ENCODE assay signal across 8 mouse cellular contexts in the genomic region with DNA sequence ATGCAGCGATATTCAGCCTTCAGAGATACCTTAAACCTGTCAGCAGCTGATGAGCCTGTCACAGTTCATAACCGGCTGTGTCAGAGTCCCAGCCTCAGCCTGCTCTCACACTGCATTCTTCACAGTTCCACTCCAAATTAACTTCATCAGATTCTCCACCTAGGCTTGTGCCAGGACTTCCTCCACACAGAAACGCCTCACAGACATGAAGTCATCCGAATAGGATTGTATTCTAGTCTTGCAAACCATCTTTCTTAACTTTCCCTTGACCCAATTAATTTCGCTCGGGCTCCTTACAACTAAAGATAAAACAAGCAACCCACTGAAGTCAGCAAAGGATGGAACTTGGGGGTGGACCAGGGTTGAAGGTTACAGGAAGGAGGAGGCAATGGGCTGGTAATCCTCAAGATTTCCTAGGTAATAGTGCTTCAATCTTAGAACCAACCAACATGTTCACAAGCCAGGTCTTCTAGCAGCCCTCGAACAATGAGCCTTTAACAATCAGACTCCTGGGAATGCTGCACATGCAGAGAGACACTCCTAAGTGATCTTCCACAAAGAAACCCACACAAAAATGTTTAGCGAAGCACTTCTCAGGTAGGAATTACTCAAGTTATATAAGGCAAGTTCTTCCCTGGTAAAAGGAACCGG. TPM values are rescaled to one million over a fixed set of nuclear protein-coding genes. Genes with fewer than 3 reads are reported as not detected.
DNase-seq lines count a peak whose midpoint lies in the region; ATAC-seq and TF ChIP-seq lines count a peak whose summit lies in the region.

No protein-coding gene starts in this region.

- peak overlapping the region; percentile 26; the same call in 1 of the 2 replicates for H3K9ac ChIP-seq in ES-Bruce4 (ENCODE audit: low read depth, poor library complexity, severe bottlenecking)
- peak overlapping the region; percentile 79 for H3K9ac ChIP-seq in hindbrain, embryonic 13.5 days
- peak overlapping the region; percentile 63; the same call in 1 of the 2 replicates for H3K9ac ChIP-seq in midbrain, embryonic 11.5 days (ENCODE audit: low read length)

- ATAC-seq in frontal cortex, adult (ENCODE audit: low TSS enrichment), result peak; percentile 53
- 0 out of 2 replicates have a peak, but pooled peaks have one; percentile 16 for ATAC-seq in hindbrain, embryonic 13.5 days (ENCODE audit: low FRiP score)
- 0 out of 2 replicates have a peak, but pooled peaks have one; percentile 10 for ATAC-seq in midbrain, embryonic 11.5 days (ENCODE audit: low FRiP score)
- no peak for ATAC-seq in activated CD4-positive, CD25-positive, alpha-beta regulatory T cell, adult 4 months

- H3K4me2 ChIP-seq in hindbrain, embryonic 13.5 days, result peak overlapping the region; percentile 78
- peak overlapping the region; percentile 64 for H3K4me2 ChIP-seq in midbrain, embryonic 11.5 days

- no peak for TF ChIP-seq EP300 in ES-Bruce4 (IDR thresholded peaks at IDR 0.05; ENCODE audit: insufficient read depth, low read depth, low read length)

- peaks cover 5% of the 10 kb centered on the region; the same call in 1 of the 2 replicates for H3K27me3 ChIP-seq in ES-Bruce4 (ENCODE audit: control insufficient read depth, insufficient read depth, low read length, poor library complexity, severe bottlenecking)
- H3K27me3 ChIP-seq in hindbrain, embryonic 13.5 days, result no peaks in the 10 kb centered on the region
- peaks cover 9% of the 10 kb centered on the region for H3K27me3 ChIP-seq in midbrain, embryonic 11.5 days (ENCODE audit: control insufficient read depth, insufficient read depth, low read length)

- no peaks in the 10 kb centered on the region for H3K9me3 ChIP-seq in ES-Bruce4 (replicated peaks; ENCODE audit: control insufficient read depth, insufficient read depth, low read length, poor library complexity, severe bottlenecking)
- H3K9me3 ChIP-seq in hindbrain, embryonic 13.5 days, result no peaks in the 10 kb centered on the region
- no peaks in the 10 kb centered on the region for H3K9me3 ChIP-seq in midbrain, embryonic 11.5 days (ENCODE audit: control insufficient read depth, low read length)

- no peak for TF ChIP-seq POLR2A in ES-Bruce4 (IDR thresholded peaks at IDR 0.05; ENCODE audit: insufficient read depth, low read length)

- no peaks in the 10 kb centered on the region for H3K36me3 ChIP-seq in ES-Bruce4 (ENCODE audit: control insufficient read depth, insufficient read depth, low read length, poor library complexity, severe bottlenecking)
- no peaks in the 10 kb centered on the region for H3K36me3 ChIP-seq in hindbrain, embryonic 13.5 days
- H3K36me3 ChIP-seq in midbrain, embryonic 11.5 days (ENCODE audit: control insufficient read depth, insufficient read depth, low read length), result no peaks in the 10 kb centered on the region

- H3K4me3 ChIP-seq in ES-Bruce4 (ENCODE audit: low read depth, low read length), result peak overlapping the region; percentile 64
- peak overlapping the region; percentile 62 for H3K4me3 ChIP-seq in hindbrain, embryonic 13.5 days
- peak overlapping the region; percentile 63 for H3K4me3 ChIP-seq in midbrain, embryonic 11.5 days (ENCODE audit: low read depth, low read length)

- no peak overlapping the region for H3K27ac ChIP-seq in ES-Bruce4 (ENCODE audit: insufficient read depth, low read length)
- peak overlapping the region; percentile 86 for H3K27ac ChIP-seq in hindbrain, embryonic 13.5 days
- H3K27ac ChIP-seq in midbrain, embryonic 11.5 days (ENCODE audit: low read depth, low read length), result no peak overlapping the region

- 22% methylated on average over 9 of the region's 9 CpGs for WGBS in hindbrain, embryonic 13.5 days
- 27% methylated on average over 9 of the region's 9 CpGs for WGBS in midbrain, embryonic 11.5 days

- H3K4me1 ChIP-seq in ES-Bruce4 (ENCODE audit: control insufficient read depth, insufficient read depth, low read length), result no peaks in the 10 kb centered on the region
- peaks cover 8% of the 10 kb centered on the region; the same call in 1 of the 2 replicates for H3K4me1 ChIP-seq in hindbrain, embryonic 13.5 days (replicated peaks)
- peaks cover 2% of the 10 kb centered on the region; the same call in 1 of the 2 replicates for H3K4me1 ChIP-seq in midbrain, embryonic 11.5 days (ENCODE audit: control insufficient read depth, insufficient read depth, low read length)

- no peak for TF ChIP-seq CTCF in ES-Bruce4 (IDR thresholded peaks at IDR 0.05; ENCODE audit: low read depth, low read length)

- DNase-seq in frontal cortex, postnatal 14 days (ENCODE audit: low spot score in 2 of 2), result no peak
- peak; percentile 88 for DNase-seq in midbrain, embryonic 11.5 days (ENCODE audit: low spot score, missing footprints)
- no peak for DNase-seq in yolk sac, embryonic 10.5 days (ENCODE audit: low spot score)
- no peak for DNase-seq in urinary bladder, adult 18-20 months (ENCODE audit: low spot score in 2 of 2)

RNA-seq across cellular contexts. Expression of gene Ptprd, which starts 0.8 kb away (rescaled TPM):
- 2.8 and 4.3 TPM in 2 replicates for polyA plus RNA-seq in ES-Bruce4 (2011; ENCODE audit: insufficient read depth, insufficient read length, low read depth, missing spikeins)
- polyA plus RNA-seq in hindbrain, embryonic 13.5 days (2015; fragmentation: Nextera tagmentation; extraction: Ambion mirVana), result 90.0 and 96.7 TPM in 2 replicates
- polyA plus RNA-seq in midbrain, embryonic 11.5 days (2014; fragmentation: Nextera tagmentation; extraction: Ambion mirVana), result 18.6 and 22.8 TPM in 2 replicates
- not detected for polyA plus RNA-seq in activated CD4-positive, CD25-positive, alpha-beta regulatory T cell, adult 4 months (2017; shearing (Covaris generic))

Comparison
In these comparisons a context has a peak if more than half of its experiments do, and no peak if none do; other contexts are left out.
1. H3K9ac ChIP-seq: peak in every context shown above with its lines; median percentile 79 in hindbrain, embryonic 13.5 days; 63 in midbrain, embryonic 11.5 days; 26 in ES-Bruce4.